Mouse (Mus musculus) bone marrow, adult 2 months (tissue): ENCODE data around the gene Cers3.

Experiments
- CTCF ChIP-seq: fragments of 200-500 bp; IDR thresholded peaks from 2 replicates; pipeline ENCODE4 v1.5.1; 2011; ENCODE audit warnings: low read length, control low read depth; ENCODE audit not compliant: control insufficient read depth, insufficient read depth
- POLR2A ChIP-seq: fragments of 200-500 bp; IDR thresholded peaks from 2 replicates; pipeline ENCODE4 v1.6.1; 2011; ENCODE audit warnings: low read depth, mild to moderate bottlenecking, control low read depth, low read length, borderline replicate concordance; ENCODE audit not compliant: control insufficient read depth

- TF ChIP-seq CTCF (no peak), POLR2A (no peak)
Observed at GRCm38 (mm10) chr7:66796909-66797308, 53.6 kb downstream of the Cers3 start.
